Mouse (Mus musculus): ENCODE results near the gene Pth2. TPM values are rescaled to one million over a fixed set of nuclear protein-coding genes. Genes with fewer than 3 reads are reported as not detected.

The Pth2 gene
- polyA plus RNA-seq, 1 experiment: not detected

GRCm38 (mm10) chr7:45192585-45193310 is 12.0 kb downstream of the Pth2 start:
- Histone ChIP-seq H3K27ac (ENCODE audit: insufficient read depth, low read length) (no peak overlapping the region), H3K4me1 (ENCODE audit: control insufficient read depth, insufficient read depth, low read length) (peaks cover 6% of the 10 kb centered on the region; the same call in 1 of the 2 replicates), H3K4me3 (ENCODE audit: insufficient read depth, low read length) (no peak overlapping the region)
- TF ChIP-seq CTCF (IDR thresholded peaks at IDR 0.05; ENCODE audit: borderline replicate concordance, insufficient read depth, low read length): no peak

- Histone ChIP-seq H3K27ac (ENCODE audit: insufficient read depth, low read length) (no peak overlapping the region), H3K4me1 (ENCODE audit: control insufficient read depth, insufficient read depth, low read length) (peaks cover 6% of the 10 kb centered on the region; the same call in 1 of the 2 replicates), H3K4me3 (ENCODE audit: insufficient read depth, low read length) (no peak overlapping the region)
- no peak for TF ChIP-seq POLR2A (IDR thresholded peaks at IDR 0.05; ENCODE audit: low read depth, low read length)
- no peak for TF ChIP-seq CTCF (IDR thresholded peaks at IDR 0.05; ENCODE audit: borderline replicate concordance, insufficient read depth, low read length)
Observed at GRCm38 (mm10) chr7:45193406-45193805, 12.6 kb downstream of the Pth2 start.

- H3K4me1 ChIP-seq (ENCODE audit: control insufficient read depth, insufficient read depth, low read length): peaks cover 6% of the 10 kb centered on the region; the same call in 1 of the 2 replicates
- no peak for TF ChIP-seq POLR2A (IDR thresholded peaks at IDR 0.05; ENCODE audit: low read depth, low read length)
- TF ChIP-seq CTCF (IDR thresholded peaks at IDR 0.05; ENCODE audit: borderline replicate concordance, insufficient read depth, low read length): no peak
- no peak overlapping the region for H3K27ac ChIP-seq (ENCODE audit: insufficient read depth, low read length)
- no peak overlapping the region for H3K4me3 ChIP-seq (ENCODE audit: insufficient read depth, low read length)
Observed at GRCm38 (mm10) chr7:45193871-45194785, 13.3 kb downstream of the Pth2 start.

- Histone ChIP-seq H3K27ac (ENCODE audit: insufficient read depth, low read length) (no peak overlapping the region), H3K4me1 (ENCODE audit: control insufficient read depth, insufficient read depth, low read length) (peaks cover 6% of the 10 kb centered on the region; the same call in 1 of the 2 replicates), H3K4me3 (ENCODE audit: insufficient read depth, low read length) (no peak overlapping the region)
- TF ChIP-seq CTCF (IDR thresholded peaks at IDR 0.05; ENCODE audit: borderline replicate concordance, insufficient read depth, low read length) (no peak), POLR2A (IDR thresholded peaks at IDR 0.05; ENCODE audit: low read depth, low read length) (no peak)
Observed at GRCm38 (mm10) chr7:45195341-45196175, 14.8 kb downstream of the Pth2 start.

GRCm38 (mm10) chr7:45196176-45196535 is 15.4 kb downstream of the Pth2 start:
- H3K4me3 ChIP-seq (ENCODE audit: insufficient read depth, low read length): no peak overlapping the region
- H3K27ac ChIP-seq (ENCODE audit: insufficient read depth, low read length): no peak overlapping the region
- H3K4me1 ChIP-seq (ENCODE audit: control insufficient read depth, insufficient read depth, low read length): peaks cover 6% of the 10 kb centered on the region; the same call in 1 of the 2 replicates
- TF ChIP-seq POLR2A (IDR thresholded peaks at IDR 0.05; ENCODE audit: low read depth, low read length) (no peak), CTCF (IDR thresholded peaks at IDR 0.05; ENCODE audit: borderline replicate concordance, insufficient read depth, low read length) (no peak)

- Histone ChIP-seq H3K4me1 (ENCODE audit: control insufficient read depth, insufficient read depth, low read length) (peaks cover 5% of the 10 kb centered on the region; the same call in 1 of the 2 replicates), H3K27ac (ENCODE audit: insufficient read depth, low read length) (no peak overlapping the region), H3K4me3 (ENCODE audit: insufficient read depth, low read length) (no peak overlapping the region)
- TF ChIP-seq CTCF (IDR thresholded peaks at IDR 0.05; ENCODE audit: borderline replicate concordance, insufficient read depth, low read length): no peak
- TF ChIP-seq POLR2A (IDR thresholded peaks at IDR 0.05; ENCODE audit: low read depth, low read length): no peak
Observed at GRCm38 (mm10) chr7:45196994-45197393, 16.2 kb downstream of the Pth2 start.

GRCm38 (mm10) chr7:45198435-45198834 is 17.6 kb downstream of the Pth2 start:
- H3K27ac ChIP-seq (ENCODE audit: insufficient read depth, low read length): no peak overlapping the region
- H3K4me1 ChIP-seq (ENCODE audit: control insufficient read depth, insufficient read depth, low read length): peaks cover 3% of the 10 kb centered on the region; the same call in 1 of the 2 replicates
- no peak for TF ChIP-seq POLR2A (IDR thresholded peaks at IDR 0.05; ENCODE audit: low read depth, low read length)
- TF ChIP-seq CTCF (IDR thresholded peaks at IDR 0.05; ENCODE audit: borderline replicate concordance, insufficient read depth, low read length): peak; percentile 98
- no peak overlapping the region for H3K4me3 ChIP-seq (ENCODE audit: insufficient read depth, low read length)

- Histone ChIP-seq H3K4me1 (ENCODE audit: control insufficient read depth, insufficient read depth, low read length) (peaks cover 3% of the 10 kb centered on the region; the same call in 1 of the 2 replicates), H3K27ac (ENCODE audit: insufficient read depth, low read length) (no peak overlapping the region), H3K4me3 (ENCODE audit: insufficient read depth, low read length) (no peak overlapping the region)
- TF ChIP-seq CTCF (IDR thresholded peaks at IDR 0.05; ENCODE audit: borderline replicate concordance, insufficient read depth, low read length): no peak
- TF ChIP-seq POLR2A (IDR thresholded peaks at IDR 0.05; ENCODE audit: low read depth, low read length): no peak
Observed at GRCm38 (mm10) chr7:45198961-45199360, 18.2 kb downstream of the Pth2 start.

- Histone ChIP-seq H3K4me1 (ENCODE audit: control insufficient read depth, insufficient read depth, low read length) (no peaks in the 10 kb centered on the region), H3K27ac (ENCODE audit: insufficient read depth, low read length) (no peak overlapping the region), H3K4me3 (ENCODE audit: insufficient read depth, low read length) (no peak overlapping the region)
- TF ChIP-seq CTCF (IDR thresholded peaks at IDR 0.05; ENCODE audit: borderline replicate concordance, insufficient read depth, low read length) (no peak), POLR2A (IDR thresholded peaks at IDR 0.05; ENCODE audit: low read depth, low read length) (no peak)
Observed at GRCm38 (mm10) chr7:45202654-45203053, 21.9 kb downstream of the Pth2 start.

Data from embryonic fibroblast, embryonic 13.5 days (primary cell).